Mouse (Mus musculus) thymus, postnatal 36 days (tissue): ENCODE measurements around the gene Psma5.

Source experiments
- DNase-seq, 2 experiments: peaks; one replicate each; pipeline ENCODE4 v3.0.0; 2022; ENCODE audit warnings: mixed read lengths in 2 of 2

Psma5 gene

GRCm38 (mm10) chr3:108282401-108283240 lies 25.9 kb downstream of the Psma5 start:
- DNase-seq = no peak

DNA sequence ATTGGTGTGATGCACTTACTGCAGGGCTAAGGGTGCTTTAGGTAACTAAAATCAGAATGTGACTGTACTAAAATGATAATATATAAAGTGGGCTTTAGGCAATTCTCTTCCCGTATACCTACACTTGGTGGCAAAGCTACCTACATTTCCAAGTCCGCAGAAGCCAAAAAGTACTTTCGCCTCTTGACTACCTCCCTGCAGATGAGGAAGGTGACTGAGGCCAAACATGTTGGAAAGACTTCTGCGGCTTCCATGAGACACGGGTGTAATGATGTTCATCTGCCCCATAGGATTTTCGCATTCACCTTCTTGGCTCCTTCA lies 26.5 kb downstream of the Psma5 start:
- DNase-seq = no peak

- peak; percentile 77 to 87 for DNase-seq
Observed at GRCm38 (mm10) chr3:108283781-108284601, 27.3 kb downstream of the Psma5 start, which contains the start of gene Sort1. Gene Sort1 (plus strand): TSS chr3:108284082.

- DNase-seq = no peak
Observed at GRCm38 (mm10) chr3:108285078-108285711, 28.5 kb downstream of the Psma5 start.

- no peak for DNase-seq
Observed at GRCm38 (mm10) chr3:108286671-108287439, 30.1 kb downstream of the Psma5 start.

DNA sequence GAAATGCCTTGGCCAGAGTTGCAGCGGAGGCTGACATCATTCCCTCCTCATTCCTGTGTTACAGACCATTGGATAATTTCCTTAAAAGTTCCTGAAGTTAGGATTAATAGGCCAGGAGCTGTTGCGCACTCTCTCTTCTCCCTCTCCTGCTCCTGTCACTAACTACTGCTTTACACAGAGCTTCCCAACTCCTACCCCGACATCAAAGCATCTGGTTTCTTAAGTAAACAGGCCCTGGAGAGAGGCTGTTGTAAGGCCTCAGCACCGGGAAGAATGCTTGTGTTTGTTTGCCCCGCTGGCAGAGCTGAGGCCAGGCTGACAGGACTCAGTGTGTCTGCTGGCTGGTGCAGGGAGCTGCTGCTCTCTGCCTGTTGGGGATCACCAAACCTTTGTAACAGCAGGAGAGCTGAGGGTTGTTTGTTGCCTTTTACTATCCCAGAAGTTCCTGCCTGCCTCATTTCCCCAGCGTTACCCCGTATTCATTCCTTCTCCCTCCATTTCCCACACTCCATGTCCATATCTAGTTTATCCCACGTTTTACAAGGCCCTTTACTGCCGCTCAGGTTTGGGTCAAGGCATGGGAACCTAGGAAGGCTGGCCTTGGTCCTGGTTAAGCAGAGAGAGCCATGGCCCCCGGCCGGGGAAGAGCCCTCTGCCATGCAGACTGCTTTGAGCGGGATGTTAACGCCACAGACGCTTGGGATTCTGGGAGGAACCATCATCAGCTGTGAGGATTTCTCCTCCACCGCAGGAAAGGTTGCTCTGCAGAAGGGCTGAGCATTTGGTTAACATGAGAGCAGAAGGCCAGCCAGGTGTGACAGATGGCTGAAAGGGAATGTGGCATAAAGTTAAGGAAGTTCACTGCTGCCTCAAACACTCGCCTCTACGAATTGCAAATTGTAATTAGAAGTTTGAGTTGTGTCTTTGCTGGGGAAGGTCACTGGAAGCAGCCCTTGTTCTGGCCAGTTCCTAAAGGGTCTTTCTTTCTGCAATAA lies 31.4 kb downstream of the Psma5 start:
- DNase-seq = no peak

DNA sequence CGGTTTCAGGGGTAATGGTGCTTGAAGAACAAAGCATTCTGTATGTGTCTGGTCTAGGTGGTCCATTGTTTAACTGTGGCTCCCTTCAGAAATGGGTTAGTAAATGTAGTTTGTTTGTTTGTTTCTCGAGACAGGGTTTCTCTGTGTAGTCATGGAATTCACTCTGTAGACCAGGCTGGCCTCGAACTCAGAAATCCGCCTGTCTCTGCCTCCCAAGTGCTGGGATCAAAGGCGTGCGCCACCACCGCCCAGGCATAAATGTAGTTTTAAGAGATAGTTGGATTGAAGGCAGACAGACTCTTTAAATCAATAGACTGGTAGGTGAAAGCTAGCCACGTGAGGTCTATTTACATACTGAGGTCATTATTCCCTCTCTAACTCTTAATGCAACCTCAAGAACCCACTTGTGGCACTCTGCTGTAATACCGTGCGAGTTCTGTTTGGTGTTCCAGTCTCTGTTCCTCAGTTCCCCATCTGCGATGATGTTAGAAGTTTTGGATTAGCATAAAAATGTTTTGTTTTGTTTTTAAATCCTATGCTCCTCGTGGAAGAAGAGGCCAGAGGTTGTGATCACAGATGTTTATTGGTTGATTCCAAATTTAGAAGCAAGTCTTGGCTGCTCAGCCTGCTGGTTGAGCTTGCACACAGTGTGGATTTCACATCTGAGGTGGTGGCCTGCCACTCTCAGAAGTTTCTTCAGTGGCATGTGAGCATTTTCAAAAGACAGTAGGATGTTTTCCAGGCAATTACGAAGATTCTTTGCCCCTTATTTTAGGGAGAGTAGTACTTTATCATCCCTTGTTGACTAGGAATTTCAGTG lies 32.8 kb downstream of the Psma5 start:
- DNase-seq = no peak

- no peak for DNase-seq
Observed at GRCm38 (mm10) chr3:108291036-108291799, 34.5 kb downstream of the Psma5 start.

DNA sequence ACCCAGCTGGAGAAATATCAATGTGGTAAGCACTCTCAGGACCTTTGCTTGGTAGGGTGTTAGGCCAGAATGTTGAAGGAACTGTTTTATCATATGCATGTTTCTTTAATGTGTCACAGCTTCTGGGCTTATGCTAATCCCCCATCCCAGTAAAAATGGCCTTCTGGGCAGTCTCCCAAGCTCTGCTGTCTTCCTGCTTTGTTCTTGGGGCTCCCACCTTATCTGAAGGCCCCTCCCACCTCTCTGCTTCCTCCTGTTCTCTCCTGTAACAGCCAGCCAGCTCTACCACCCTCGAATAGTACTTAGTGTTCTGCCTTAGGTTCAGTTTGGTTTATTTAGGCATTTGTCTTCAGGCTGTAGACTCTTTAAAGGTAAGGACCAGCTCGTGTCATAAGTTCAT lies 37.7 kb downstream of the Psma5 start:
- DNase-seq = no peak

GRCm38 (mm10) chr3:108295379-108296219 lies 38.9 kb downstream of the Psma5 start:
- no peak for DNase-seq

DNA sequence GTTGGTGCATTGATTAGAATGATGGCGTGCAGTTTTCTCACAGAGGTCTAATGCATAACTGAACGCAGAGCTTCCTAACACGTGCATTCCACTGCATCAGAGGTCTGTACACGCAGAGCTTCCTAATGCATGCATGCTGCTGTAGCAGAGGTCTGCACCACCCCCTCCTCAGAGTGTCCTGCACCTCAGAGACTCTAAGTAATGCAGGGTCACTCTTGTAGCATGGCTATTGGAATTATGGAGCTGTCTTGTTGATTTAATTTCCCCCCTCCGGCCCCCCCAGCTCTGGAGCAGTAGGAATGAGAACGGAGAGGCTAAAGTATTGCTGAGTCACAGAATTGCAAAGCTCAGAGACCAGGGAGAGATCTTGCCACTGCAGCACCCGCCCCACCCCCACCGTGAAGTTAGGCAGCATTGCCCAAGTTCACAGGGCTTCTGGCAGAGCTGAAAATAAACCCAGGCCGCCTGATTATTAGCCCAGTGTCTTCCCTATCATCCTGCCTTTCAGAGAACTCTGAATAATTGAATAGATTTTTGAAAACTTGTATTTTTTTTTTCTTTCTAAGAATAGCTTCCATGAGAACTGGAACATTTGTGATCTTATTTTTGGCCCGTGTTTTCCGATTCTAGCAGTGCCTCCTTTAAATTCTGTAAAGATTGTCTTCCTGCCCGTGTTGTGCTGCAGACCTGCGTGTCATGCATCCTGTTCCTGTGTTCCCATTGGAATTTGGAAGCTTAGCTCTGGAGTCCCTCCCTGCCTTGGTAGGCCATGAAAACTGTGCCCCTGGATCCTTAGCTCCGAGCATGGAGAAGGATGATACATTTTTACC lies 39.7 kb downstream of the Psma5 start:
- DNase-seq = peak in 1 of 2 experiments; percentile 13

DNA sequence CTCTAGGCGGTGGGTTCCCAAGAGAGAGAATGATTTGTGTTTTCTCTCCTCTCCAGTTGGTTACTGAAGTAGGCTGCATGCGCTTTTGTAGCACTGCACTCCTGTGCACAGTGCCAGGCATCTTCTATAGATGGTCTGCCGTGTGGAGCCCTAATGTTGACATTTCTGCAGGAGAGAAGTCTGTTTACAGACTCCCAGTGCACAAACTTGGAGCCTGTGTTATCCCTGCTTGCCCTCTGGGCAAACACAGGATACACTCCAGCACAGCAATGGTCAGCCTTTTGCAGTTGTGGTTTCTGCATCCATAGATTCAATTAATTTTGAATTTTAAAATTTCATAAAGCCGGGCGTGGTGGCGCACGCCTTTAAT lies 40.3 kb downstream of the Psma5 start:
- DNase-seq = no peak

DNA sequence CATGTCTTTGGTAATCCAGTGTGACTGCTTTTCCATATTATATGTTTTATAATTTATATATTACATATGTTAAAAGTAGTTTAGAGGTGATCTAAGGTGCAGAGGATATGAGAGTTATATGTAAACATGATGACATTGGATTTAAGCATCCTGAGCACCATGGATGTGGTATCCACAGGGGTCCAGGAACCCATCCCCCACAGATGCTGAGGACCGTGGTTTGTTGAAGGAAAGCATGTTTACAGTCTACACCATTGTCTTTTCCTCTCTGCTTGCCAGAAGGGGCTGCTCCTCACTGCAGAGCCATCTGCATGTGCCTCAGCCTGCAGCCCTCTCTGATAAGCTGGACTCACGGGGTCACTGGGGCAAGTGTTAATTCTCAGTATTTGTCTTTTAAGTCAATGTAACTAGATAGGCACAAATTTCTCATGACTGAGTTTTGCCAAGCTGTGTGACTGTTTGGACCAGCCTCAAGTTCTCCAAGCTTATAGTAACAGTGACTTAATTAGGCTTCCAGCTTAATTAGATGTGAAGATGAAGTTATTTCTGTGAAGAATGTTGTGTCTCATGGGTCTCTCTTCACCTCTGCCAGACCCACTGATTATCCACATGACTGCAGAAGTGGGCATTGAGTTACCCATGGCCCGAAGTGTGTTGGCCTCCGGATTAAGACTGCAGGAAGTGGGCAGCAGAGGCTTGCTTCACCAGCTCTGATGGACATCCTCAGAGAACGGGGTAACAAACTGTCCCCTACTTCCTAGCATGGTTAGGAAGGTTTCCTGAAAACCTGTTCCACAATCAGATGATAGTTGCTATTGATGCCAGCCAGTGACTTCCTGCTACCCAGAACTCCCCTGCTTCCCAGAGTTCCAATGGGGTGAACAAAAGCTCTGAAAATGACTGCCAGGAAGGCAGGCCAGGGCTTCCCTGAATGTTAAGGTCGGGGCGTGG lies 41.2 kb downstream of the Psma5 start:
- DNase-seq = no peak

DNA sequence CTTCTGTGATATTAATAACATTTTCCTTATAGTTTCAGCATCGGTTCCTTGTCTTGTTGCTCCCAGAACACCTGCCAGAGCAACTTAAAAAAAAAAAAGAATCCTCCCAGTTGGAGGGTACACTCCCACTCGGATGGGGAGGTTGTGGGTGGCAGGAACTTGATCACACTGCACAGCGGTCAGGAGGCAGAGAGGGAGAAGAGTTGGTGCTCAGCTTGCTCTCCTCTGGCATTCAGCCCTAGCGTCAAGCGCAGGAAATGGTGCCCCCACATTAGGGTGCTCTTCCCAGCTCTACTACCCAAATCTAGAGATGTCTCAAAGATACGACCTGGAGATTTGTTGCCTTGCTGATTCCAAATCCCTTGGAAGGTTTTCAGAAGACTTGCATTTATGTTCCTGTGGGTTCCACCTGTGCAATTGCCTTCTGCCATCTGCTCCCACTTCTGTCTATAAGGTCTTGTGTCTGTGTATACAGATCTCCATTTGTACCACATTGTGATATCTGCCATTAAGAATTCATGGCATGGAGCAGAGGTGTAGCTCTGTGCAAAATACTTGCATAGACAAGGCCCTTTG lies 43.8 kb downstream of the Psma5 start:
- no peak for DNase-seq

DNA sequence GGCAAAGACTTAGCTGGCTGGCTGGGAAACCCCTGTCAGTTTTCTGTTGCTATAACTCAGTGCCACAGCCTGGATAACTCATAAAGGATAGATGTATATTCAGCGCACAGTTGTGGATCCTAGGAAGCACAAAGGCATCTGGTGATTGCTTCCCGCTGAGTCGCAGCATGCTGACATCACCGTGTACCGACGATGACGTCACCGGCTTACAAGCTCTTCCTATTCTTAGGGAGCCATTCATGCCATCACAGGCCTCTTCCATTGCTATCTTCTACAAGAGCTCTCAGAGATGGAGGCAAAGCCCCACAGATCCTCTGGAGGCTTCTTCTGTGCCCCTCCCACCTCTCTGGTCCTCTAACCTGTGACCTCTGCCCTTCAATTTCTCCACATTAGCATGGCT lies 47.0 kb downstream of the Psma5 start:
- DNase-seq = no peak

GRCm38 (mm10) chr3:108304747-108305146 lies 48.0 kb downstream of the Psma5 start:
- no peak for DNase-seq
